Mouse (Mus musculus) thymus, postnatal 0 days (tissue): Measurements from ENCODE around the gene Lmx1a. TPM values are rescaled to one million over a fixed set of nuclear protein-coding genes. Genes with fewer than 3 reads are reported as not detected.

Experiments used
- DNase-seq: peaks from one replicate; pipeline ENCODE4 v3.0.0-alpha.2; 2015; ENCODE audit warnings: low spot score
- polyA plus RNA-seq: library from polyadenylated mRNA; unstranded; fragments of >200 nt; fragmentation: Nextera tagmentation; extraction: Ambion mirVana; gene quantifications from 2 replicates; pipeline ENCODE4 v1.2.1, GENCODE M21; 2015

Gene Lmx1a
- polyA plus RNA-seq, 1 experiment from 2014 or later: 0.08 TPM

DNA sequence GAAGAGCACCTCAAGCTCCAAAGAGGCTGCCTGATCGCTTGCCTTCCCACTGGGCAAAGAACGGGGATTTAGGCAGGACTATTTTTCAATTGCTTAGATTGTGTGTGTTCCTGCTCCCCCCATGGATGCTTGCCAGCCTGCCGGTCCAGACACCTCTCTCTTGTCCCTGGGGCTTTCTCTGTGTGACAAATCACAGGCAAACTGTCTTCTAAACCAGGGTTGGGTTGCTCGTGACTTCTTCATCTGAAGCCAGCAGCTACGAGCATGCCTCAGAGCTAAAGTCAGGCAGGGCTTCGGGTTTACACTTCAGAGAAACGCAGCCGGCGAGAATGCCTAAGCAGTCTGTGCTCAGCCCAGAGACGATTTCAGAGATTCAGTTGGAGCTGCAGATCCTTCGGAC lies 189.3 kb downstream of the Lmx1a start:
- no peak for DNase-seq

DNA sequence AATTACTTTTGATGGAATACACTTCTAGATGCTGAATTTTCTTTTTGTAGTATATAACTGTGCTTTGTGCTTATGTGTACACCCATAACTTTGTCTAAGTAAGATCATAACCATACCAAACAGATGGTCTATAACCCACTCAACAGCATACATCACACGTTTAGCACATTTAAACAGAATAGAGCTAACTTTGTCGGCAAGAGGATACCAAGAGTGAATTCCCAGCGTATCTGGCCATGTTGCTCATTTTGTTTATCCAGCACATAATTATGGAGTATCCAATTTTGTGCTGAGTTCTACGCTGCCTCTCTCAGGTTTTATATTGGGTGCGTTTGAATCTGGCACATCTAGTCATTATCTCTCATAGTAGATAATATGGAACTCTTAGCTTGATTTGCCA lies 196.7 kb downstream of the Lmx1a start:
- no peak for DNase-seq

DNA sequence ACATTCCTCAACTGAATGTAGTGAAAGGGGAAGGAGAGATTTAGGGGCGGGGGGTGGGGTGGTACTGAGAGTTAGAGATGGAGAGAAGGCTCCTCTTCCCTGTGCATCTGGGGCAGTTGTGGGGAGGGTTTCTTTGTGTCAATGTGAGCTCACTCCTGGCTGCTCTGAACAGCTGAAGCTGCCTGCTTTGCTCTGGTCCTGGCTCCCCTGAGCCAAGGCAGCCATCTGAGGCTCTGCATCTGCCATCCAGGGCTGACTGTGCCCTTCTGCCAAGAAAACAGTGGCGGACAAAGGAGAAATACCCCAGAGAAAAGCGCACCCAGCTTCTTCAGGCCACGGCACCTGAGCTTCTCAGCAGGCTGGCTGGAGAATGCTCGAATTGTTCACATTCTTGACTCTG lies 199.1 kb downstream of the Lmx1a start:
- DNase-seq: no peak

DNA sequence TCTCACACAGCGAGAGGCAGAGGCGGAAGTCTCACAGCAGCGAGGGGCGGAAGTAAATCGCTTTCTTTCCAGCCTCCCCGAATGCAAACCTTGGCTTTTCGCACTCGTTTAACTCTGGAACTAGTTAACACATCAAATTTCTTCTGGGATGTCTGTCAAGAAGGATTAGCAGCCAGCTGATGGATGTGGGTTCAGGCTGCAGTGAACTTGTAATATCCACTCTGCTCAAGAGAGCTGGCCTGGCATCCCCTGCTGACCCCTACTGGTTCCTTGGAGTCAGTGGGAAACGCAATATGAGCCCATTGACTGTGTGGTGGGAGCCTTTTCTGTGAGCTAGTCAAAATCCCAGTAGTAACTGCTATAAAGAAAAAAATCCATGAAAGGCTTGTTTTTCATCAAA lies 199.8 kb downstream of the Lmx1a start:
- DNase-seq: no peak

DNA sequence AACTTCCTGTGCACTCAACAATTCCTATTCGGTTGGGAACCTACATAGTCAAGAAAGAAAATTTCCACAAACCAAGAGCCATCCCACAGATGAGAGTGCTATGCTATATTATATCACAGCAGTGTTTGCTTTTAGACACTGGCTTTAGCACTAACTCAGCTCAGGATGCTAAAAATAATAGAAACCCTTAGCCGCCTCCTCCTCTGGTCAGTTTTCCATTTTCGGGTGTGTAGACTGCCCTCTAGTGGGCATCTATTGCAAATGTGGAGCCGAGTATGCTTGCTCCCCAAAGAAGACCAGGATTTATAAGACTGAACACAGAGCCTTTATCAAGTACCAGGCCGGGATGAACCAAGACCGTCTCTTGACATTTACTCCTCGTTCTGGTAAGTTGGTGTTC lies 207.2 kb downstream of the Lmx1a start:
- no peak for DNase-seq

Other genes starting within 250 kb of the Lmx1a start
- 0.12 TPM in 1 of 2 replicates, not detected in the other for gene Lrrc52, start 222.5 kb upstream of the Lmx1a start, polyA plus RNA-seq
- 0.44 and 0.99 TPM in 2 replicates for gene Rxrg, start 90.9 kb upstream of the Lmx1a start, polyA plus RNA-seq